Mouse (Mus musculus): ENCODE data around the gene Rab8b. TPM values are rescaled to one million over a fixed set of nuclear protein-coding genes. Genes with fewer than 3 reads are reported as not detected.

Rab8b gene
- total RNA-seq (2015), result 78.2 and 82.1 TPM in 2 replicates
- total RNA-seq (2017), result 141 and 154 TPM in 2 replicates

- ATAC-seq (ENCODE audit: poor library complexity, severe bottlenecking), result peak; percentile 86
Measured at GRCm38 (mm10) chr9:66919382-66919971, at the start of gene Rab8b. Gene Rab8b (minus strand): TSS chr9:66919687.

- ATAC-seq (ENCODE audit: poor library complexity, severe bottlenecking), result no peak
Measured at GRCm38 (mm10) chr9:66967492-66967891, 48.0 kb upstream of the Rab8b start.

- ATAC-seq (ENCODE audit: poor library complexity, severe bottlenecking), result no peak
Measured at GRCm38 (mm10) chr9:66961478-66961877, 42.0 kb upstream of the Rab8b start.

- ATAC-seq (ENCODE audit: poor library complexity, severe bottlenecking), result no peak
Measured at GRCm38 (mm10) chr9:66957451-66957850, 38.0 kb upstream of the Rab8b start.

GRCm38 (mm10) chr9:66952886-66953285 lies 33.4 kb upstream of the Rab8b start:
- ATAC-seq (ENCODE audit: poor library complexity, severe bottlenecking), result no peak

- no peak for ATAC-seq (ENCODE audit: poor library complexity, severe bottlenecking)
Measured at GRCm38 (mm10) chr9:66952321-66952720, 32.8 kb upstream of the Rab8b start.

- no peak for ATAC-seq (ENCODE audit: poor library complexity, severe bottlenecking)
Measured at GRCm38 (mm10) chr9:66948536-66948935, 29.0 kb upstream of the Rab8b start.

GRCm38 (mm10) chr9:66945647-66946641 lies 26.5 kb upstream of the Rab8b start, which contains the start of gene Rps27l:
Gene Rps27l (plus strand): TSS chr9:66946086.
- peak; percentile 99 for ATAC-seq (ENCODE audit: poor library complexity, severe bottlenecking)

- ATAC-seq (ENCODE audit: poor library complexity, severe bottlenecking), result no peak
Measured at GRCm38 (mm10) chr9:66945161-66945560, 25.7 kb upstream of the Rab8b start.

GRCm38 (mm10) chr9:66938836-66939235 lies 19.3 kb upstream of the Rab8b start:
- ATAC-seq (ENCODE audit: poor library complexity, severe bottlenecking), result peak; percentile 98

GRCm38 (mm10) chr9:66937507-66937906 lies 18.0 kb upstream of the Rab8b start:
- ATAC-seq (ENCODE audit: poor library complexity, severe bottlenecking), result no peak

GRCm38 (mm10) chr9:66933869-66934808 lies 14.7 kb upstream of the Rab8b start:
- ATAC-seq (ENCODE audit: poor library complexity, severe bottlenecking), result no peak

- ATAC-seq (ENCODE audit: poor library complexity, severe bottlenecking), result no peak
Measured at GRCm38 (mm10) chr9:66930351-66930750, 10.9 kb upstream of the Rab8b start.

- no peak for ATAC-seq (ENCODE audit: poor library complexity, severe bottlenecking)
Measured at GRCm38 (mm10) chr9:66927696-66928402, 8.4 kb upstream of the Rab8b start.

- no peak for ATAC-seq (ENCODE audit: poor library complexity, severe bottlenecking)
Measured at GRCm38 (mm10) chr9:66925853-66926252, 6.4 kb upstream of the Rab8b start.

GRCm38 (mm10) chr9:66922076-66922475 lies 2.6 kb upstream of the Rab8b start:
- ATAC-seq (ENCODE audit: poor library complexity, severe bottlenecking), result no peak

GRCm38 (mm10) chr9:66920488-66921279 lies 1.2 kb upstream of the Rab8b start:
- no peak for ATAC-seq (ENCODE audit: poor library complexity, severe bottlenecking)

- ATAC-seq (ENCODE audit: poor library complexity, severe bottlenecking), result no peak
Measured at GRCm38 (mm10) chr9:66919981-66920380, 494 bp upstream of the Rab8b start.

GRCm38 (mm10) chr9:66918672-66919330 lies 686 bp downstream of the Rab8b start:
- peak; percentile 10 for ATAC-seq (ENCODE audit: poor library complexity, severe bottlenecking)
